Mouse (Mus musculus) layer of hippocampus, adult 9-11 months (tissue): ENCODE measurements around the gene Gdap1l1.
"Not testable (repeated sequence)": the region's sequence is repeated elsewhere in the genome, so short reads cannot be mapped to it uniquely, and the experiment has no call there.

Source experiments
- DNase-seq: peaks from one replicate; pipeline ENCODE4 v3.0.0; 2022

The Gdap1l1 gene

GRCm38 (mm10) chr2:163428346-163429011 lies 9.8 kb upstream of the Gdap1l1 start:
- no peak for DNase-seq

GRCm38 (mm10) chr2:163431289-163431688 lies 7.0 kb upstream of the Gdap1l1 start:
- DNase-seq = no peak

GRCm38 (mm10) chr2:163433971-163434370 lies 4.3 kb upstream of the Gdap1l1 start:
- DNase-seq = no peak

- DNase-seq = no peak
Measured at GRCm38 (mm10) chr2:163437800-163438199, 476 bp upstream of the Gdap1l1 start.

GRCm38 (mm10) chr2:163438619-163439451 lies 559 bp downstream of the Gdap1l1 start:
- no peak for DNase-seq

GRCm38 (mm10) chr2:163439488-163439887 lies 1.2 kb downstream of the Gdap1l1 start:
- no peak for DNase-seq

GRCm38 (mm10) chr2:163443543-163443942 lies 5.3 kb downstream of the Gdap1l1 start:
- DNase-seq = no peak

- DNase-seq = no peak
Measured at GRCm38 (mm10) chr2:163444017-163444416, 5.7 kb downstream of the Gdap1l1 start.

- no peak for DNase-seq
Measured at GRCm38 (mm10) chr2:163447375-163447774, 9.1 kb downstream of the Gdap1l1 start.

GRCm38 (mm10) chr2:163449276-163449675 lies 11.0 kb downstream of the Gdap1l1 start:
- no peak for DNase-seq

- DNase-seq = peak; percentile 78
Measured at GRCm38 (mm10) chr2:163450668-163451295, 12.5 kb downstream of the Gdap1l1 start.

- no peak for DNase-seq
Measured at GRCm38 (mm10) chr2:163452738-163453137, 14.5 kb downstream of the Gdap1l1 start.

GRCm38 (mm10) chr2:163453378-163453777 lies 15.1 kb downstream of the Gdap1l1 start:
- DNase-seq = no peak

GRCm38 (mm10) chr2:163458539-163459265 lies 20.4 kb downstream of the Gdap1l1 start:
- no peak for DNase-seq

- no peak for DNase-seq
Measured at GRCm38 (mm10) chr2:163459380-163459779, 21.1 kb downstream of the Gdap1l1 start.

GRCm38 (mm10) chr2:163460622-163461021 lies 22.3 kb downstream of the Gdap1l1 start:
- DNase-seq = no peak

- DNase-seq = not testable (repeated sequence)
Measured at GRCm38 (mm10) chr2:163461307-163461706, 23.0 kb downstream of the Gdap1l1 start.

- DNase-seq = no peak
Measured at GRCm38 (mm10) chr2:163462386-163462785, 24.1 kb downstream of the Gdap1l1 start.

- DNase-seq = no peak
Measured at GRCm38 (mm10) chr2:163462801-163463200, 24.5 kb downstream of the Gdap1l1 start.

- DNase-seq = no peak
Measured at GRCm38 (mm10) chr2:163463251-163463769, 25.0 kb downstream of the Gdap1l1 start.

- DNase-seq = no peak
Measured at GRCm38 (mm10) chr2:163463998-163464397, 25.7 kb downstream of the Gdap1l1 start.

GRCm38 (mm10) chr2:163464562-163464961 lies 26.3 kb downstream of the Gdap1l1 start:
- no peak for DNase-seq

GRCm38 (mm10) chr2:163466771-163467170 lies 28.5 kb downstream of the Gdap1l1 start:
- DNase-seq = no peak
